Mouse (Mus musculus): ENCODE measurements around the gene H2afj. TPM values are rescaled to one million over a fixed set of nuclear protein-coding genes. Genes with fewer than 3 reads are reported as not detected.

H2afj gene
- 121 and 128 TPM in 2 replicates for polyA plus RNA-seq (2016; fragmentation: Nextera tagmentation; extraction: Ambion mirVana)

GRCm38 (mm10) chr6:136808014-136808417, at the start of gene H2afj:
H2afj (plus strand) TSS chr6:136808244.
- Histone ChIP-seq H3K27me3 (no peaks in the 10 kb centered on the region), H3K4me2 (peak within 1 kb of the TSS; percentile 94), H3K4me3 (replicated peaks) (peak within 1 kb of the TSS; percentile 88), H3K27ac (peak within 1 kb of the TSS; percentile 75), H3K4me1 (peaks cover 31% of the 10 kb centered on the region), H3K9me3 (no peaks in the 10 kb centered on the region), H3K9ac (peak within 1 kb of the TSS; percentile 77), H3K36me3 (replicated peaks) (peaks cover 13% of the 10 kb centered on the region)
- peak; percentile 90 for ATAC-seq (ENCODE audit: low FRiP score)
- under 1% methylated on average over 34 of the region's 34 CpGs for WGBS

DNA sequence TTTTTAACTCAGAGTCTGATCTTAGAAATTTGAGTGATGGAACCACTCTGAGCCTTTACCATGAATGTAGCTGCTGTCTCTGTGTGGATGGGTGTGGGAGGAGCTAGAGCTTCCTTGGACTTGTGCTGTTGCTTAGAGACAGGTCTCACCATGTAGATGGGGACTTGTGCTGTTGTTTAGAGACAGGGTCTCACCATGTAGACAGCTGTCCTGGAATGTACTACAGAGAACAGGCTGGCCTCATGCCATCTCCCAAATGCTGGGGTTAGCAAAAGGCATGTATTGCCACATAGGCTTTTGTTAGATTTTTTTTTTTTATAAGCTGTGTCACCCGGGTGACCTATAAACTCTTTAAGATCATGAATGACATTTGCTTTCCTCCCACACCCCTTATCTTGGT, 44.1 kb upstream of the H2afj start:
- no peak overlapping the region for H3K4me3 ChIP-seq (replicated peaks)
- no peak for ATAC-seq (ENCODE audit: low FRiP score)
- no peaks in the 10 kb centered on the region for H3K9me3 ChIP-seq
- H3K36me3 ChIP-seq (replicated peaks): no peaks in the 10 kb centered on the region
- H3K9ac ChIP-seq: no peak overlapping the region
- no peak overlapping the region for H3K4me2 ChIP-seq
- no peak overlapping the region for H3K27ac ChIP-seq
- WGBS: 90% methylated on average over 1 of the region's 1 CpGs
- H3K27me3 ChIP-seq: no peaks in the 10 kb centered on the region
- no peaks in the 10 kb centered on the region for H3K4me1 ChIP-seq

DNA sequence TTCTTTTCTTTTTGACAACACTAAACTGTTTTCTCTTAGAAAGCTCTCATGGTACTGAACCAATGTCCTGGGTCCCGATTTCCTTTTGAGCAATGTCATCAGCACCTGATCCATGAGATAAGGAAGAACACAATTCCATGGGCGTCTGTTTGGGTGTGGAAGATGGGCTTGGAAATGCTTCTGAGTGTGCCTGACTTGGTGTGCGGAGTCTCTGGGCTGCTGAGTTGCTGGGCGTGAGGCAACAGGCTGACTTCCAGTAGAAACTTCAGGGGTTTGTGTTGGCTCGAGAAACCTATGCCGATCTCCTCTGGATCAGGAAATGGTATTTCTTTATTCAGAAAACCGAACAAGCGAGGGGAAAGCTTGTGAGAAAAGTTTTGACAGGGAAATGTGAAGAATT, 38.9 kb upstream of the H2afj start:
- 87% methylated on average over 8 of the region's 8 CpGs for WGBS
- ATAC-seq (ENCODE audit: low FRiP score): no peak
- H3K4me3 ChIP-seq (replicated peaks): no peak overlapping the region
- H3K4me2 ChIP-seq: no peak overlapping the region
- H3K9ac ChIP-seq: no peak overlapping the region
- no peaks in the 10 kb centered on the region for H3K36me3 ChIP-seq (replicated peaks)
- no peaks in the 10 kb centered on the region for H3K4me1 ChIP-seq
- no peaks in the 10 kb centered on the region for H3K9me3 ChIP-seq
- no peaks in the 10 kb centered on the region for H3K27me3 ChIP-seq
- no peak overlapping the region for H3K27ac ChIP-seq

GRCm38 (mm10) chr6:136769859-136770258, 38.2 kb upstream of the H2afj start:
- no peak overlapping the region for H3K4me2 ChIP-seq
- H3K36me3 ChIP-seq (replicated peaks): no peaks in the 10 kb centered on the region
- H3K9me3 ChIP-seq: no peaks in the 10 kb centered on the region
- no peaks in the 10 kb centered on the region for H3K27me3 ChIP-seq
- no peak overlapping the region for H3K4me3 ChIP-seq (replicated peaks)
- no peaks in the 10 kb centered on the region for H3K4me1 ChIP-seq
- ATAC-seq (ENCODE audit: low FRiP score): no peak
- no peak overlapping the region for H3K9ac ChIP-seq
- H3K27ac ChIP-seq: no peak overlapping the region
- WGBS: 88% methylated on average over 7 of the region's 7 CpGs

GRCm38 (mm10) chr6:136776392-136776791, 31.7 kb upstream of the H2afj start:
- WGBS: 88% methylated on average over 1 of the region's 1 CpGs

DNA sequence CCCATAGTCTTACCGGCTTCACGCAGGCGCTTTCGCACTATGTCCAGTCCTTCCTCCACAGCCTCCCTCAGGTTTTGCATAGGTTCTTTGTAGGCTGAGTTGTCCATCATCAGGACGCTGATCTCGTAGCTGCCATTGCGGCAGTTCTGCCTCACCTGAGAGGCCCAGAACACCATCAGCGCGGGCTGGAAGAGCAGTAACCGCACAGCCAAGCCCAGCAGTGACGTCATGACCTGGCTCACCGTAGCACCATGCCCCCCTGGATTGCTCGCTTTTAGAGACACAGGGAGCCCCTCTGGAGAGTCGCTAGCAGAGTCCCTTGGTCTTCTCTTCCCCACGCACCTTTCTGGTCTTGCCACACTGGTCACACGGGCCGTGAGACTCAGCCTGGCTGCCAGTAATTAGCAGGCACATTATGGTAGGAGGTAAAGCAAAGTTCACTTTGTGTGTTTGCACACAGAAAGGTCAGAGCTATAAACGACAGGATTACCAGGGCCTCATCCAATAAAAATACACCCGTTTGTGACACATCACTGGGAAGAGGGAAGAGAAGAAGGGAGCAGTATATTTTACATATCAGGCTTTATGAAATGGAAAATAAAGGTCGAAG, 26.6 kb upstream of the H2afj start, which contains the start of gene Gucy2c:
Gene Gucy2c, minus strand, starts transcription at position 389 of the 610 bp plus-strand sequence.
- H3K27ac ChIP-seq: no peak within 1 kb of the TSS
- no peak within 1 kb of the TSS for H3K9ac ChIP-seq
- no peaks in the 10 kb centered on the region for H3K27me3 ChIP-seq
- 87% methylated on average over 20 of the region's 20 CpGs for WGBS
- H3K9me3 ChIP-seq: no peaks in the 10 kb centered on the region
- no peaks in the 10 kb centered on the region for H3K36me3 ChIP-seq (replicated peaks)
- no peak within 1 kb of the TSS for H3K4me3 ChIP-seq (replicated peaks)
- H3K4me2 ChIP-seq: no peak within 1 kb of the TSS
- ATAC-seq (ENCODE audit: low FRiP score): no peak
- H3K4me1 ChIP-seq: no peaks in the 10 kb centered on the region

More at GRCm38 (mm10) chr6:136776392-136776791, 31.7 kb upstream of the H2afj start:
- Histone ChIP-seq H3K36me3 (replicated peaks) (no peaks in the 10 kb centered on the region), H3K4me1 (no peaks in the 10 kb centered on the region), H3K4me3 (replicated peaks) (no peak overlapping the region), H3K9ac (no peak overlapping the region), H3K27me3 (no peaks in the 10 kb centered on the region), H3K9me3 (no peaks in the 10 kb centered on the region), H3K4me2 (no peak overlapping the region), H3K27ac (no peak overlapping the region)
- no peak for ATAC-seq (ENCODE audit: low FRiP score)

GRCm38 (mm10) chr6:136782146-136782545, 25.9 kb upstream of the H2afj start:
- Histone ChIP-seq H3K9ac (no peak overlapping the region), H3K27ac (no peak overlapping the region), H3K27me3 (no peaks in the 10 kb centered on the region), H3K4me3 (replicated peaks) (no peak overlapping the region), H3K36me3 (replicated peaks) (no peaks in the 10 kb centered on the region), H3K4me1 (no peaks in the 10 kb centered on the region), H3K4me2 (no peak overlapping the region), H3K9me3 (no peaks in the 10 kb centered on the region)
- WGBS: 85% methylated on average over 12 of the region's 12 CpGs
- ATAC-seq (ENCODE audit: low FRiP score): no peak

DNA sequence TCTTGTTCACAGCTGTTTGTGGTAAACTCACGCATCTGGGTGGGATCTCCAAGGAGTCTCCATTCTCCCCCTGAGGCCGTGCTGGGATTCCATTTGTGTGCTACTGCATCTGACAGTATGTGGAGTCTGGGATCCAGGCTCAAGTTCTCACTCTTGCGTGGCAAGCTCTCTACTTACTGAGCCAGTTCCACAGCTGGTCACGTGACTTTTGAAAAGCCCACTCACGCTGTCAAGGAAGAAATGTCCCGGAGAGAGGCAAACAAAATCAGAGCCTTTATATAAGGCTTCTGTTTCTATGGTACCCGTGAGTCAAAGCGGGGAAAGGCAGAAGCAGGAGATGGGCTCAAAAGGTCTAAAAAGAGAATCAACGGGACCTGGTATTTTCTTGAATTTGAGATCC, 25.3 kb upstream of the H2afj start:
- no peaks in the 10 kb centered on the region for H3K36me3 ChIP-seq (replicated peaks)
- H3K9me3 ChIP-seq: no peaks in the 10 kb centered on the region
- WGBS: 81% methylated on average over 9 of the region's 9 CpGs
- no peak overlapping the region for H3K27ac ChIP-seq
- H3K9ac ChIP-seq: no peak overlapping the region
- no peak overlapping the region for H3K4me3 ChIP-seq (replicated peaks)
- no peaks in the 10 kb centered on the region for H3K4me1 ChIP-seq
- H3K4me2 ChIP-seq: no peak overlapping the region
- ATAC-seq (ENCODE audit: low FRiP score): no peak
- no peaks in the 10 kb centered on the region for H3K27me3 ChIP-seq

DNA sequence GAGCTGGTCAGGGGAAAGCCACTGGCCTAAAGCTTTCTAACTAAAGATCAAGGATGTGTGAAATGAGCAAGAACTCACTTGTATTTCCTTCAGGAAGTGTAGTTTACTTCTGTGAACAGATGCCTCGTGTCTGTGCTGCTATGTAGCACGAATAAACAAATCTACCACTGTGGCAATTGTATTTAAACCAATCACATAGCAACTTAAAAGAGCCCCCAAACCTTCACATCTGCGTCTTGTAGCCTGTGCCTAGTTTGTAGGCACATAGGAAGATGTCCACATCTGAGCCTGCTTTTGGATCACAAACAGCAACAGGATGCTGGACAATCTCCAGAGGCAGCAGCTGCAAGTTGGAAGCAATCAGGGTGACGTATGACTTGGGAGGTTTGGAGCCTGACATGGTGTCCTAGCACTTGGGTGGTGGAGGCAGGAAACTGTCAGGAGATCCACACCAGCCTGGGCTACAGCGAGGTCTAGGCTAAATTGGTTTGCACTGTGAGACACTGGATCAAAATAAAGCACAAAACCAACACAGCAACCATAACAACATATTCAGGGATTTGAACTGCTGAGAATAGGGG, 18.6 kb upstream of the H2afj start:
- Histone ChIP-seq H3K4me2 (no peak overlapping the region), H3K27me3 (peaks cover 7% of the 10 kb centered on the region; the same call in 1 of the 2 replicates), H3K27ac (no peak overlapping the region), H3K36me3 (replicated peaks) (no peaks in the 10 kb centered on the region), H3K4me3 (replicated peaks) (no peak overlapping the region), H3K9me3 (no peaks in the 10 kb centered on the region), H3K4me1 (peaks cover 9% of the 10 kb centered on the region), H3K9ac (no peak overlapping the region)
- WGBS: 83% methylated on average over 5 of the region's 5 CpGs
- no peak for ATAC-seq (ENCODE audit: low FRiP score)

DNA sequence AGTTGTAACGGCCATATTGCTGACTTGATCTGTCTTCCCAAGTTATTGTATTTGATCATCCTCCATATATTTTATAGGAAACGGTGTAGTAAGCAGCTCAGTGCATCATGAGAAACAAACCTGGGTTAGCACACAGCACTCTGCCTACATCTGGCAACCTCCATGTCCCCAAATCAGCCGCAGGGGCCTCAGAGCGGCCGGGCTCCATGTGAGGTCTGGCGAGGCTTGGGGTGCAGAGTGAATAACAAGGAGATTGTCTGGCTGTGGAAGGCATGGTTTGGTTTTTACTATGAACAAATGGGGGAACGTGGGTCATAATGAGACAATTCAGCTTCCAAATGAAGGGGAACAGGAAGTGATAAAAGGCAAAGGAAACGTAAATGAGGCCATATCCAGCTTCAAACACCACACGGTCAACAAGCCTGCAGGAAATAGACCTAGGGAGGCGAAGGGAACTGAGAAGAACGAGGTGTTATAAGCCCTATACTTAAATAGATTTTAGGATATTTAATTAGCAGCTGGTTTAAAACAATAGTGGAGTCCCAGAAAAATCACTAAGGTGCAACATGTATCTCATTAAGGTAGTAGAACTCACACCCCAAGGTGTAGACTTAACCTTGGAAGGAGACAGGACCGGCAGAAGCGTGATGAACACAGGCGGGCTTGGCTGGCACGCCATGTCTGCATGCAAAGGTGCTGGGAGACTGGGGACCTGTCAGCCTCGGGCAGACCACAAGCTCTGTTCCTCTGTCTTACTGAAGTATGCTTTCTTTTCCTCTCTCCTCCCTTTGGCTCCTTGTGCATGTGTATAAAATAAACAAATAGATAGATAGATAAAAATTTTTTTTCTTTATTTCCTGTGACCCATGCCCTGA, 14.9 kb upstream of the H2afj start:
- Histone ChIP-seq H3K4me2 (peak overlapping the region; percentile 70), H3K27me3 (peaks cover 7% of the 10 kb centered on the region; the same call in 1 of the 2 replicates), H3K27ac (no peak overlapping the region), H3K4me1 (peaks cover 9% of the 10 kb centered on the region), H3K36me3 (replicated peaks) (no peaks in the 10 kb centered on the region), H3K4me3 (replicated peaks) (peak overlapping the region; percentile 40), H3K9ac (no peak overlapping the region), H3K9me3 (no peaks in the 10 kb centered on the region)
- no peak for ATAC-seq (ENCODE audit: low FRiP score)
- 25% methylated on average over 16 of the region's 16 CpGs for WGBS

DNA sequence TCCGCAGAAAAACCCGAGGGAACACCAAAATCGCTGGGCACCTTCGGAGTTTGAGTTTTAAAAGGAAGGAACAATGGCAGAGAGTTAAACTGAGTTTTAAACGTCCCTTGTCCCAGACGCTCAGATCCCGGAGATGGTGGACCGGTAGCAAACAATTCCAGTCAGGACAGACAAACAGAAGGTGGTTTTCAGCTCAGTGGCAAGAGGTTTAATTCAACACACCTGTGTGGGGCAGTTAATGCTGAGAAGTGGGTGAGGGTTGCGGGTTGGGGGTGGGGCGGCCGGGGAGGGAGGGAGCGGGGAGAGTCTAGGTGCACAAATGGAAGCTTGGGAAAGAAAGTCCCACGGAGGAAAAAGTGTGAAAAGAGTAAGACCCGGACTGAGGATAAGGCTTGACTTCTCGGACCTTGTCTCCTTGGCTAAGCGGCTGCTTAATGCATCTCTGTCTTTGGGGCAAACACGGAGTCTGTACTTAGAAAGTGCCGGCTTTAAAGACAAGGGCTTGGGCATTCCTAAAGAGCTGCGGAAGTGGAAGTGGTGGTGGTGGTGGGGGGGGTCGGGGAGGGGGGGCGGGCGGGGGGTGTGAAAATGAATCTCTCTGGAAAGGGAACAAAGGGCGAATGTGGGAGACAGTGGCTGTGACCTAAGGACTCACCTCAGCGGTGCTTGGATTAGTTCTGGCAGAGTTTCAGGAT, 14.1 kb upstream of the H2afj start:
- WGBS: 1% methylated on average over 24 of the region's 24 CpGs
- 0 out of 2 replicates have a peak, but pooled peaks have one; percentile 41 for ATAC-seq (ENCODE audit: low FRiP score)
- Histone ChIP-seq H3K9me3 (no peaks in the 10 kb centered on the region), H3K4me3 (replicated peaks) (peak overlapping the region; percentile 40), H3K9ac (peak overlapping the region; percentile 50), H3K27ac (no peak overlapping the region), H3K4me2 (peak overlapping the region; percentile 70), H3K4me1 (peaks cover 9% of the 10 kb centered on the region), H3K36me3 (replicated peaks) (no peaks in the 10 kb centered on the region), H3K27me3 (peaks cover 7% of the 10 kb centered on the region; the same call in 1 of the 2 replicates)

GRCm38 (mm10) chr6:136795110-136795509, 12.9 kb upstream of the H2afj start:
- H3K4me3 ChIP-seq (replicated peaks): no peak overlapping the region
- ATAC-seq (ENCODE audit: low FRiP score): no peak
- H3K9ac ChIP-seq: no peak overlapping the region
- WGBS: 59% methylated on average over 1 of the region's 1 CpGs
- H3K27me3 ChIP-seq: peaks cover 7% of the 10 kb centered on the region; the same call in 1 of the 2 replicates
- no peak overlapping the region for H3K4me2 ChIP-seq
- no peak overlapping the region for H3K27ac ChIP-seq
- no peaks in the 10 kb centered on the region for H3K36me3 ChIP-seq (replicated peaks)
- H3K4me1 ChIP-seq: peaks cover 9% of the 10 kb centered on the region
- no peaks in the 10 kb centered on the region for H3K9me3 ChIP-seq
